Mouse (Mus musculus) hindbrain, postnatal 0 days (tissue): Measurements from ENCODE around the gene Tdrkh. TPM values are rescaled to one million over a fixed set of nuclear protein-coding genes. Genes with fewer than 3 reads are reported as not detected.

Experiments
- ATAC-seq: fragments of 200-750 bp; cut with Nextera tagmentation; 2 replicates; pipeline ENCODE4 v1.8.0; 2017; ENCODE audit warnings: mild to moderate bottlenecking, moderate TSS enrichment, moderate library complexity
- DNase-seq: peaks from one replicate; pipeline ENCODE4 v3.0.0-alpha.2; 2015; ENCODE audit warnings: low spot score
- H3K27ac ChIP-seq: fragments of 300-500 bp; sonication (generic); 2 replicates; pipeline ENCODE4 v1.5.1; 2014; ENCODE audit warnings: mild to moderate bottlenecking
- H3K27me3 ChIP-seq: fragments of 300-500 bp; sonication (generic); 2 replicates; pipeline ENCODE4 v1.6.1; 2014; ENCODE audit warnings: low read length, mixed read lengths; ENCODE audit not compliant: insufficient read depth
- H3K36me3 ChIP-seq: fragments of 300-500 bp; sonication (generic); 2 replicates; pipeline ENCODE4 v1.6.1; 2014; ENCODE audit warnings: low read length, mixed read lengths; ENCODE audit not compliant: insufficient read depth
- H3K4me1 ChIP-seq: fragments of 300-500 bp; sonication (generic); 2 replicates; pipeline ENCODE4 v1.6.1; 2014; ENCODE audit warnings: antibody characterized with exemption, low read length, mixed read lengths; ENCODE audit not compliant: insufficient read depth
- H3K4me2 ChIP-seq: fragments of 300-500 bp; sonication (generic); 2 replicates; pipeline ENCODE4 v1.6.1; 2014; ENCODE audit warnings: low read depth, mild to moderate bottlenecking, low read length, moderate library complexity, mixed read lengths
- H3K4me3 ChIP-seq: fragments of 300-500 bp; sonication (generic); 2 replicates; pipeline ENCODE4 v1.5.1; 2014; ENCODE audit warnings: low read length
- H3K9ac ChIP-seq: fragments of 300-500 bp; sonication (generic); replicated peaks from 2 replicates; pipeline ENCODE4 v1.6.1; 2014; ENCODE audit warnings: mild to moderate bottlenecking, low read length, moderate library complexity, mixed read lengths
- H3K9me3 ChIP-seq: fragments of 300-500 bp; sonication (generic); 2 replicates; pipeline ENCODE4 v1.6.1; 2016; ENCODE audit warnings: low read length, mixed read lengths
- CTCF ChIP-seq: IDR thresholded peaks from 2 replicates; pipeline ENCODE4 v1.5.1; 2016; ENCODE audit warnings: antibody characterized with exemption, control low read depth, low read depth
- WGBS: fragments of 180-500 bp; shearing (Covaris S2); extraction: QIAGEN DNeasy Blood & Tissue Kit; methylation state at CpG from one replicate; pipeline ENCODE4 v1.1.7; 2014; 5-methylcytosine and 5-hydroxymethylcytosine counted together
- polyA plus RNA-seq: library from polyadenylated mRNA; unstranded; fragments of >200 nt; fragmentation: Nextera tagmentation; extraction: Ambion mirVana; gene quantifications from 2 replicates; pipeline ENCODE4 v1.2.1, GENCODE M21; 2015
- total RNA-seq: library from RNA; depleted of rRNA; stranded (reverse); fragments of >200 nt; gene quantifications from 2 replicates; pipeline ENCODE4 v1.2.3, GENCODE M21; 2014

The Tdrkh gene
- total and polyA plus RNA-seq, 2 experiments from 2014 or later, result 11.8 to 46.8 TPM

- DNase-seq (no peak), ATAC-seq (no peak)
- H3K4me3 ChIP-seq, result no peak overlapping the region
- 70% methylated on average over 2 of the region's 2 CpGs for WGBS
- TF ChIP-seq CTCF, result no peak
- no peak overlapping the region for H3K9ac ChIP-seq
- H3K4me2 ChIP-seq, result no peak overlapping the region
- no peaks in the 10 kb centered on the region for H3K36me3 ChIP-seq
- H3K4me1 ChIP-seq, result peaks cover 12% of the 10 kb centered on the region; the same call in 1 of the 2 replicates
- no peaks in the 10 kb centered on the region for H3K27me3 ChIP-seq
- H3K27ac ChIP-seq, result no peak overlapping the region
- H3K9me3 ChIP-seq, result no peaks in the 10 kb centered on the region
Measured at GRCm38 (mm10) chr3:94375146-94375545, 37.9 kb upstream of the Tdrkh start.

DNA sequence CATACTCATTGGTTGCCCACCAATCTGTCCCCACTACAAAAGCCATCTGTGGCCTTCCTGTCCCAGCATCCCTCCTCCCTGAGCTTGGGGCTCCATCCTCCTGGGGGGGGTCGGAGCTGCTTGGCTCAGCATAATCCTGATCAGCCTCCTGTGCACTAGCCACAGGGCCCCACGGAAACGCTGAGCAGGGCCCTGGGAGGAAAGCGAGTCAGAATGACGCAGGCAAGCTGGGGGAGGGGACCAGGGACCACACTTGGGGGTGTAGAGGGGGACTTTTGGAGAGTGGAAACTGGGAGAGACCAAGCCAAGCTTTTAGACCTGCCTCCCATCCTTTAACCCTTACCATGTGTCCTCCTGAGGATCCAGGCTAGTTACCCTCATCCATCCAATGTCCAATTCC lies 37.2 kb upstream of the Tdrkh start:
- H3K9ac ChIP-seq, result no peak overlapping the region
- DNase-seq, result no peak
- no peak overlapping the region for H3K4me2 ChIP-seq
- ATAC-seq, result no peak
- no peak overlapping the region for H3K4me3 ChIP-seq
- WGBS, result 48% methylated on average over 5 of the region's 5 CpGs
- peaks cover 12% of the 10 kb centered on the region; the same call in 1 of the 2 replicates for H3K4me1 ChIP-seq
- TF ChIP-seq CTCF, result no peak
- H3K36me3 ChIP-seq, result no peaks in the 10 kb centered on the region
- H3K27me3 ChIP-seq, result no peaks in the 10 kb centered on the region
- no peak overlapping the region for H3K27ac ChIP-seq
- no peaks in the 10 kb centered on the region for H3K9me3 ChIP-seq

DNA sequence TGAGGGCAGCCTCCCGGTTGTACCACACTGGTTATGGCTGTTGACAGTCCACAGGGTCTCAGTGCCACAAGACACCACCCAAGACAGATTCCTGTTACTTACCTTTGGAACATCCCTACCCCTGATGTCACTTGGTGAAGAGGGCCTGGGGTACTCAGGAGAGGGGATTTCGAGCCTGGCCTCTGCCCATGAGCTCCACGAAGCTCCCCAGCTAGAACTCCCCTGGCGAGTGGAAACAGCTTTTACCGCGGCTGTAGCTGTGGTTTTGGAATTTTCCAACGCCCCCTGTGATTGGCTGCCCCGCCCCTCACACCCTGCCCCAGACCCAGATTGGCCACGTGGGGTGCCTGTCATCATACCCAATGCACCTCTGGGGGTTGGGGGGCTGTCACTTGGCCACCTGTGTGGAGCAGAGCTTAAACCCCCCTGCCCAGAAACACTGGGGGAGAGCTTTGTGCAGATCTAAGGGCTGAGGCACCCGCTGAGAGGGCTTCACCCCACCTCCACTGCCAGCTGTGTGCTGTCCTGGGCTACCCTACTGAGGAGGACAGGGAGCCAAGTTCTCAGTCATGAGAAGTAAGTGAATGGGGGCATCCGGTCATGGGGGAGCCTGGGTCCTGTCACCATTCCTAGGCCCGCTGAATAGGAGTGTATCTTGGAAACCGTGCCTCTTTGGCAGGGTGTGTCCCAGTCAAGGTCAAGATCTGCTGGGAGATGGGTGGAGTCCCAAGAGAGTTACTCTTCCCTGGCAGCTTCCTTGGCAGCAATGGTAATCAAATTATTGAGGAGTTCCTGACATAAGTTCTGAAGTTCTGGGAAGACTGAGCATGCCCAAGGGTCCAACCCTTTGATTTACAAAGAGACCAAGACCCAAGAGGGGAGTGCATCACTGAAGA lies 35.8 kb upstream of the Tdrkh start:
- no peak overlapping the region for H3K4me2 ChIP-seq
- no peaks in the 10 kb centered on the region for H3K36me3 ChIP-seq
- H3K27me3 ChIP-seq, result no peaks in the 10 kb centered on the region
- peaks cover 12% of the 10 kb centered on the region; the same call in 1 of the 2 replicates for H3K4me1 ChIP-seq
- ATAC-seq (no peak), DNase-seq (no peak)
- no peaks in the 10 kb centered on the region for H3K9me3 ChIP-seq
- H3K9ac ChIP-seq, result no peak overlapping the region
- H3K4me3 ChIP-seq, result no peak overlapping the region
- 21% methylated on average over 13 of the region's 13 CpGs for WGBS
- TF ChIP-seq CTCF, result no peak
- H3K27ac ChIP-seq, result no peak overlapping the region

GRCm38 (mm10) chr3:94379831-94380510 lies 33.1 kb upstream of the Tdrkh start:
- no peak for ATAC-seq
- no peak overlapping the region for H3K27ac ChIP-seq
- 29% methylated on average over 9 of the region's 9 CpGs for WGBS
- no peak overlapping the region for H3K9ac ChIP-seq
- no peaks in the 10 kb centered on the region for H3K36me3 ChIP-seq
- H3K4me2 ChIP-seq, result no peak overlapping the region
- no peak overlapping the region for H3K4me3 ChIP-seq
- no peaks in the 10 kb centered on the region for H3K4me1 ChIP-seq
- no peak for DNase-seq
- H3K9me3 ChIP-seq, result no peaks in the 10 kb centered on the region
- TF ChIP-seq CTCF, result no peak
- no peaks in the 10 kb centered on the region for H3K27me3 ChIP-seq

DNA sequence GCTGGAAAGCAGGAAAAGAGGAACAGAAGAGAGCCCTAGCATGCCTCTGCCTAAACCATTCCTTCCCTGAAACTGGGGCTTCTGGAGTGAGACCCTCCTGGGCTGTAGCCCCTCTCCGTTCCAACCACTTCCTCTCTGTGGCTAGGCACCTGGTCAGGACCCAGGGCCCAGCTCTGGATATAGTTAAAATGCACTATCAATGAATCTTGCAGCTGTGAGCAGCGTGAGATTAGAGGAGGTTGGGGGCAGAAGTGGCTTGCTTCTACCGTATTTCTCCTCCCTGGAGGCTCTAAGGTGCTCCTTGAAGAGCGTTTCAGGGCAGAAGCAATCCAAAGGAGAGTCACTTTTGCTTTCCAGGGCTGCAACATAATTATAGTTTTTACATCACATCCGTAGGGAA lies 30.8 kb upstream of the Tdrkh start:
- Histone ChIP-seq H3K9ac (no peak overlapping the region), H3K27ac (no peak overlapping the region), H3K27me3 (no peaks in the 10 kb centered on the region), H3K9me3 (no peaks in the 10 kb centered on the region), H3K4me3 (no peak overlapping the region), H3K4me2 (no peak overlapping the region), H3K36me3 (no peaks in the 10 kb centered on the region), H3K4me1 (no peaks in the 10 kb centered on the region)
- no peak for ATAC-seq
- WGBS, result 76% methylated on average over 5 of the region's 5 CpGs
- DNase-seq, result no peak
- TF ChIP-seq CTCF, result no peak

DNA sequence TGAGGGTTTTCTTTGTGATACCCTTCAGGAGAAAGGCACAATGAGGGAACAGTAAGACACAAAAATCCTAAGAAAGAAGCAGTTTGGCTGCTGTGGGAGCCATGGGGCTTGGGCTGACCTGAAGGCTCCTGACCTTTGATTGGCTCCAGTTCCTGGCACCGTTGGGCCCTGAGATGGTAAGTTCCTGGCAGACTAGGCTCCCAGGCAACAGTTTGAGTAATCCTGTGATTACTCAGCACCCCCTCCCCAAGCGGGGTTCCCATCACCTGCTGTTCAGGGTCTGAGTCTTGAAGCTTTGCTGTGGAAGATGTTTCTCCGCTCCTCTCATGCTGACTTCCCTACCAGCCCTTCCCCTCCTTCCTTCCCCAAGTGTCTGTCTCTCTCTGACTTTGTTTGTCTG lies 29.6 kb upstream of the Tdrkh start:
- H3K36me3 ChIP-seq, result no peaks in the 10 kb centered on the region
- H3K27ac ChIP-seq, result no peak overlapping the region
- no peaks in the 10 kb centered on the region for H3K4me1 ChIP-seq
- H3K4me2 ChIP-seq, result no peak overlapping the region
- WGBS, result 46% methylated on average over 3 of the region's 3 CpGs
- no peak overlapping the region for H3K9ac ChIP-seq
- no peaks in the 10 kb centered on the region for H3K27me3 ChIP-seq
- TF ChIP-seq CTCF, result no peak
- no peaks in the 10 kb centered on the region for H3K9me3 ChIP-seq
- no peak for ATAC-seq
- DNase-seq, result no peak
- H3K4me3 ChIP-seq, result no peak overlapping the region
